Mouse (Mus musculus) midbrain, embryonic 14.5 days (tissue): ENCODE results near the gene Krtap20-2. TPM values are rescaled to one million over a fixed set of nuclear protein-coding genes. Genes with fewer than 3 reads are reported as not detected.
"Not testable (repeated sequence)": the region's sequence is repeated elsewhere in the genome, so short reads cannot be mapped to it uniquely, and the experiment has no call there.

ENCODE experiments used
- ATAC-seq: fragments of 200-750 bp; cut with Nextera tagmentation; 2 replicates; pipeline ENCODE4 v1.8.0; 2017; ENCODE audit warnings: moderate number of reproducible peaks, moderate library complexity; ENCODE audit not compliant: low FRiP score, low TSS enrichment
- DNase-seq: peaks from one replicate; pipeline ENCODE4 v3.0.0-alpha.2; 2015
- H3K27ac ChIP-seq: fragments of 300-500 bp; sonication (generic); replicated peaks from 2 replicates; pipeline ENCODE4 v1.5.1; 2014; ENCODE audit warnings: mild to moderate bottlenecking, low read depth, low read length, moderate library complexity
- H3K27me3 ChIP-seq: fragments of 300-500 bp; sonication (generic); 2 replicates; pipeline ENCODE4 v1.6.1; 2014; ENCODE audit warnings: low read length, control low read depth, mixed read lengths; ENCODE audit not compliant: control insufficient read depth, insufficient read depth
- H3K36me3 ChIP-seq: fragments of 300-500 bp; sonication (generic); 2 replicates; pipeline ENCODE4 v1.6.1; 2014; ENCODE audit warnings: low read length, control low read depth; ENCODE audit not compliant: control insufficient read depth, insufficient read depth
- H3K4me1 ChIP-seq: fragments of 300-500 bp; sonication (generic); 2 replicates; pipeline ENCODE4 v1.6.1; 2014; ENCODE audit warnings: mild to moderate bottlenecking, antibody characterized with exemption, low read length, control low read depth; ENCODE audit not compliant: control insufficient read depth, insufficient read depth
- H3K4me2 ChIP-seq: fragments of 300-500 bp; sonication (generic); 2 replicates; pipeline ENCODE4 v1.6.1; 2014; ENCODE audit warnings: mild to moderate bottlenecking, low read length, moderate library complexity
- H3K4me3 ChIP-seq: fragments of 300-500 bp; sonication (generic); replicated peaks from 2 replicates; pipeline ENCODE4 v1.5.1; 2014; ENCODE audit warnings: low read depth, low read length
- H3K9ac ChIP-seq: fragments of 300-500 bp; sonication (generic); replicated peaks from 2 replicates; pipeline ENCODE4 v1.6.1; 2014; ENCODE audit warnings: mild to moderate bottlenecking, low read length, moderate library complexity
- H3K9me3 ChIP-seq: fragments of 300-500 bp; sonication (generic); 2 replicates; pipeline ENCODE4 v1.6.1; 2016; ENCODE audit warnings: low read length, control low read depth, mixed read lengths; ENCODE audit not compliant: control insufficient read depth
- WGBS: fragments of 180-500 bp; shearing (Covaris S2); extraction: QIAGEN DNeasy Blood & Tissue Kit; methylation state at CpG from one replicate; pipeline ENCODE4 v1.1.7; 2014; 5-methylcytosine and 5-hydroxymethylcytosine counted together
- polyA plus RNA-seq: library from polyadenylated mRNA; unstranded; fragments of >200 nt; fragmentation: Nextera tagmentation; extraction: Ambion mirVana; gene quantifications from 2 replicates; pipeline ENCODE4 v1.2.1, GENCODE M21; 2014

The Krtap20-2 gene
- polyA plus RNA-seq, result not detected in 2 replicates

DNA sequence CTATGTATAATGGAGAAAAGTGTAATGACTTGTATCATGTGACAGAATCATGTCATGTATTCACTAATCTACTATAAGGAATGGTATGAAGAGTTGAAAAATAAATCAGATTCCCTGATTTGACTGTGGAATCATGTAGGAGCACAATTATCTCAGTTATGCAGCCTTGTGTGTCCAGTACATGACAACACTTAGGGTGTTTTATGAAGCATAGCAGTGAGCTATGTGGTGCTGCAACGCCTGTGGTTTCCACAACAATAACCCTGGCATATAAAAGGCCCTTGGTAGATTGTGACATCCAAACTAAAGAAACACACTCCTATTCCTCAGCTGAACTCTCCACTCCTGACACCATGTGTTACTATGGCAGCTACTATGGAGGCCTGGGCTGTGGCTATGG, at the start of gene Krtap20-2:
Krtap20-2 (plus strand) TSS at position 301 of the 400 bp plus-strand sequence.
- H3K4me1 ChIP-seq, result no peaks in the 10 kb centered on the region
- H3K27me3 ChIP-seq, result no peaks in the 10 kb centered on the region
- no peak for ATAC-seq
- H3K4me3 ChIP-seq, result no peak within 1 kb of the TSS
- H3K36me3 ChIP-seq, result no peaks in the 10 kb centered on the region
- no peak within 1 kb of the TSS for H3K4me2 ChIP-seq
- H3K9ac ChIP-seq, result no peak within 1 kb of the TSS
- no peak for DNase-seq
- H3K27ac ChIP-seq, result no peak within 1 kb of the TSS
- H3K9me3 ChIP-seq, result no peaks in the 10 kb centered on the region
- WGBS, result 73% methylated on average over 1 of the region's 1 CpGs

DNA sequence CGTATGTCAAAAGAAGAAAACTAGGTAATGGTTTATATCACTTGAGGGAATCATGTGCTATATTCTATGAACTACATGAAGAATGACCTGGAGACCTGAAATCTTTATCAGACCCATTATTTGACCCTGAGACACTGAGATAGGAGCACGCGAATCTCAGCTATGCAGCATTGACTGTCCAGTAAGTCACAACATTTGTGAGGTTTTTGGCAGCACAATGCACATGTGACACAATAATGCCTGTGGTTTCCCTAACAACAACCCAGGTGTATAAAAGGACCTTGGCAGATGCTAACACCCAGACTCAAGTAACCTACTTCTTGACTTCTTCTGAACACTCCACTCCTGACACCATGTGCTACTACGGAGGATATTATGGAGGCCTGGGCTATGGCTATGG, 48.0 kb upstream of the Krtap20-2 start, which contains the start of gene Gm9789:
Gm9789 (plus strand) TSS at position 301 of the 400 bp plus-strand sequence.
- no peak within 1 kb of the TSS for H3K4me2 ChIP-seq
- DNase-seq, result no peak
- ATAC-seq, result no peak
- no peak within 1 kb of the TSS for H3K9ac ChIP-seq
- H3K9me3 ChIP-seq, result no peaks in the 10 kb centered on the region
- no peaks in the 10 kb centered on the region for H3K36me3 ChIP-seq
- H3K4me1 ChIP-seq, result no peaks in the 10 kb centered on the region
- H3K27ac ChIP-seq, result no peak within 1 kb of the TSS
- WGBS, result 91% methylated on average over 4 of the region's 4 CpGs
- no peak within 1 kb of the TSS for H3K4me3 ChIP-seq
- no peaks in the 10 kb centered on the region for H3K27me3 ChIP-seq

DNA sequence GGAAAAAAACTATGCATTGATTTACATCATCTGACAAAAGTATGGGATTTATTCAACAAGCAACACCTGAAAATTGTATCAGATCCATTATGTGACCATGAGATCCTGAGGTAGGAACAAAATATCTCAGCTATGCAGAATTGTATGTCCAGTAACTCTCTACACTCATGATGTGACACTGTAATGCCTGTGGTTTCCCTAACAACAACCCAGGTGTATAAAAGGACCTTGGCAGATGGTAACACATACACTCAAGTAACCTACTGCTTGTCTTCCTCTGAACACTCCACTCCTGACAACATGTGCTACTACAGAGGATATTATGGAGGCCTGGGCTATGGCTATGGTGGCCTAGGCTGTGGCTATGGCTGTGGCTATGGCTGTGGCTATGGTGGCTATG, 36.5 kb upstream of the Krtap20-2 start, which contains the start of gene Gm7735:
Gm7735 (plus strand) TSS at position 301 of the 400 bp plus-strand sequence.
- DNase-seq, H3K4me1 ChIP-seq, H3K36me3 ChIP-seq, ATAC-seq, H3K27ac ChIP-seq, H3K9me3 ChIP-seq, H3K4me2 ChIP-seq, H3K4me3 ChIP-seq, H3K9ac ChIP-seq, H3K27me3 ChIP-seq: not testable (repeated sequence)

DNA sequence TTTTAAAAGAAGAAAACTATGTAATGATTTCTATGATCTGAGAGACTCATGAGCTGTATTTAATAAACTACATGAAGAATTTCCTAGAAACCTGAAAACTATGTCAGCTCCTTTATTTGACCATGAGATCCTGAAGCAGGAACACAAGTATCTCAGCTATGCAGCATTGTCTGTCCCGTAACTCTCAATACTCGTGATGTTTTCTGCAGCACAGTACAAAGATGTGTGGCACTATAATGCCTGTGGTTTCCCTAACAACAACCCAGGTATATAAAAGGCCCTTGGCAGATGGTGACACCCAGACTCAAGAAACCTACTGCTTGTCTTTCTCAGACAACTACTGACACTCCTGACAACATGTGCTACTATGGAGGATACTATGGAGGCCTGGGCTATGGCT, 31.2 kb upstream of the Krtap20-2 start, which contains the start of gene 1110057P08Rik:
1110057P08Rik (plus strand) TSS at position 301 of the 400 bp plus-strand sequence.
- Histone ChIP-seq H3K27ac (no peak within 1 kb of the TSS), H3K4me2 (no peak within 1 kb of the TSS), H3K4me3 (no peak within 1 kb of the TSS), H3K27me3 (no peaks in the 10 kb centered on the region), H3K9ac (no peak within 1 kb of the TSS), H3K36me3 (no peaks in the 10 kb centered on the region), H3K4me1 (no peaks in the 10 kb centered on the region), H3K9me3 (no peaks in the 10 kb centered on the region)
- DNase-seq (no peak), ATAC-seq (no peak)
- 83% methylated on average over 2 of the region's 2 CpGs for WGBS

DNA sequence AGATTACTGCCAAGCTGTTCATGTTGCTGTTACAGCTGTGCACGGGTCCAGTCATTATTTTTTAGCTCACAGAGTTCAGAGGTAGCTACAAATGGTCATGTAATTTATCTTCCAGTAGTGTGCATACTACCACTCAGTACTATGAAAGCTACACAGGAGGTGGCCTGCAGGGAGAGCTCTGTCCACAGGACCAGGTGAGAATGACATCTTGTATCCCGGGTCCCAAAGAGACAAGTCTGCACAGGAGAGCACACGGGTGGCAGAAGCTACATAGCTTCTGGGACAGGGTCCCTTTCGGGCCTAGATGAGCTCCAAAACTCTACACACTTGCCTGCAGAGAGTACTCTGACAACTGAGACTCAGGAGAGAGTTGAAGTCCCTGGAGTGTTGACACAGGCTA, 17.0 kb upstream of the Krtap20-2 start:
- ATAC-seq (no peak), DNase-seq (no peak)
- Histone ChIP-seq H3K27ac (no peak overlapping the region), H3K4me1 (no peaks in the 10 kb centered on the region), H3K36me3 (no peaks in the 10 kb centered on the region), H3K27me3 (no peaks in the 10 kb centered on the region), H3K4me2 (no peak overlapping the region), H3K9ac (no peak overlapping the region), H3K4me3 (no peak overlapping the region), H3K9me3 (no peaks in the 10 kb centered on the region)
- WGBS, result 92% methylated on average over 4 of the region's 4 CpGs

Other genes starting within 250 kb of the Krtap20-2 start
- gene Krtap16-3, start 243.0 kb upstream of the Krtap20-2 start, polyA plus RNA-seq, result not detected in 2 replicates
- not detected in 2 replicates for gene Krtap22-2, start 195.1 kb upstream of the Krtap20-2 start, polyA plus RNA-seq
- gene Gm10229, start 190.6 kb upstream of the Krtap20-2 start, polyA plus RNA-seq, result not detected in 2 replicates
- not detected in 2 replicates for gene Krtap6-1, start 174.2 kb upstream of the Krtap20-2 start, polyA plus RNA-seq
- gene Gm10228, start 164.4 kb upstream of the Krtap20-2 start, polyA plus RNA-seq, result not detected in 2 replicates
- gene Krtap6-5, start 158.0 kb upstream of the Krtap20-2 start, polyA plus RNA-seq, result not detected in 2 replicates
- not detected in 2 replicates for gene 1110025L11Rik, start 141.9 kb upstream of the Krtap20-2 start, polyA plus RNA-seq
- gene Krtap6-3, start 121.8 kb upstream of the Krtap20-2 start, polyA plus RNA-seq, result not detected in 2 replicates
- gene Gm6358, start 65.0 kb upstream of the Krtap20-2 start, polyA plus RNA-seq, result not detected in 2 replicates
- not detected in 2 replicates for gene Gm10061, start 54.8 kb upstream of the Krtap20-2 start, polyA plus RNA-seq
- gene Gm9789, start 47.9 kb upstream of the Krtap20-2 start, polyA plus RNA-seq, result not detected in 2 replicates
- gene Gm7735, start 36.4 kb upstream of the Krtap20-2 start, polyA plus RNA-seq, result not detected in 2 replicates
- not detected in 2 replicates for gene 1110057P08Rik, start 31.1 kb upstream of the Krtap20-2 start, polyA plus RNA-seq
- gene Krtap21-1, start 198.0 kb downstream of the Krtap20-2 start, polyA plus RNA-seq, result not detected in 2 replicates
- not detected in 2 replicates for gene Krtap6-2, start 214.2 kb downstream of the Krtap20-2 start, polyA plus RNA-seq